Mouse (Mus musculus): Measurements from ENCODE around the gene Clba1. TPM values are rescaled to one million over a fixed set of nuclear protein-coding genes. Genes with fewer than 3 reads are reported as not detected.

The Clba1 gene
- total RNA-seq (2015; ENCODE audit: low replicate concordance) = not detected in 2 replicates
- 0.42 TPM in 1 of 2 replicates, not detected in the other for total RNA-seq (2017; ENCODE audit: low replicate concordance)

GRCm38 (mm10) chr12:112808587-112809364 lies at the start of gene Clba1:
Gene Clba1, plus strand, starts transcription at chr12:112808937.
- peak; percentile 85 for ATAC-seq (replicated peaks; ENCODE audit: low FRiP score, poor library complexity, severe bottlenecking)

GRCm38 (mm10) chr12:112759471-112759870 lies 49.3 kb upstream of the Clba1 start:
- ATAC-seq (replicated peaks; ENCODE audit: low FRiP score, poor library complexity, severe bottlenecking) = no peak

GRCm38 (mm10) chr12:112760154-112760926 lies 48.4 kb upstream of the Clba1 start, which contains the start of gene Pld4:
Gene Pld4, plus strand, starts transcription at chr12:112760655.
- no peak for ATAC-seq (replicated peaks; ENCODE audit: low FRiP score, poor library complexity, severe bottlenecking)

- ATAC-seq (replicated peaks; ENCODE audit: low FRiP score, poor library complexity, severe bottlenecking) = no peak
Measured at GRCm38 (mm10) chr12:112761411-112761810, 47.3 kb upstream of the Clba1 start.

GRCm38 (mm10) chr12:112762018-112762417 lies 46.7 kb upstream of the Clba1 start:
- no peak for ATAC-seq (replicated peaks; ENCODE audit: low FRiP score, poor library complexity, severe bottlenecking)

GRCm38 (mm10) chr12:112763176-112763575 lies 45.6 kb upstream of the Clba1 start:
- ATAC-seq (replicated peaks; ENCODE audit: low FRiP score, poor library complexity, severe bottlenecking) = no peak

GRCm38 (mm10) chr12:112764141-112764540 lies 44.6 kb upstream of the Clba1 start:
- ATAC-seq (replicated peaks; ENCODE audit: low FRiP score, poor library complexity, severe bottlenecking) = no peak

GRCm38 (mm10) chr12:112764991-112765390 lies 43.7 kb upstream of the Clba1 start:
- no peak for ATAC-seq (replicated peaks; ENCODE audit: low FRiP score, poor library complexity, severe bottlenecking)

- ATAC-seq (replicated peaks; ENCODE audit: low FRiP score, poor library complexity, severe bottlenecking) = no peak
Measured at GRCm38 (mm10) chr12:112766586-112766985, 42.2 kb upstream of the Clba1 start.

GRCm38 (mm10) chr12:112767036-112767890 lies 41.5 kb upstream of the Clba1 start:
- ATAC-seq (replicated peaks; ENCODE audit: low FRiP score, poor library complexity, severe bottlenecking) = no peak

GRCm38 (mm10) chr12:112768166-112768565 lies 40.6 kb upstream of the Clba1 start:
- no peak for ATAC-seq (replicated peaks; ENCODE audit: low FRiP score, poor library complexity, severe bottlenecking)

- no peak for ATAC-seq (replicated peaks; ENCODE audit: low FRiP score, poor library complexity, severe bottlenecking)
Measured at GRCm38 (mm10) chr12:112769031-112769430, 39.7 kb upstream of the Clba1 start.

GRCm38 (mm10) chr12:112769751-112770150 lies 39.0 kb upstream of the Clba1 start:
- no peak for ATAC-seq (replicated peaks; ENCODE audit: low FRiP score, poor library complexity, severe bottlenecking)

GRCm38 (mm10) chr12:112770396-112770795 lies 38.3 kb upstream of the Clba1 start:
- no peak for ATAC-seq (replicated peaks; ENCODE audit: low FRiP score, poor library complexity, severe bottlenecking)

GRCm38 (mm10) chr12:112772306-112772705 lies 36.4 kb upstream of the Clba1 start:
- no peak for ATAC-seq (replicated peaks; ENCODE audit: low FRiP score, poor library complexity, severe bottlenecking)

- no peak for ATAC-seq (replicated peaks; ENCODE audit: low FRiP score, poor library complexity, severe bottlenecking)
Measured at GRCm38 (mm10) chr12:112773366-112773765, 35.4 kb upstream of the Clba1 start.

GRCm38 (mm10) chr12:112774026-112774425 lies 34.7 kb upstream of the Clba1 start:
- ATAC-seq (replicated peaks; ENCODE audit: low FRiP score, poor library complexity, severe bottlenecking) = no peak

GRCm38 (mm10) chr12:112774481-112774880 lies 34.3 kb upstream of the Clba1 start:
- ATAC-seq (replicated peaks; ENCODE audit: low FRiP score, poor library complexity, severe bottlenecking) = no peak

GRCm38 (mm10) chr12:112791026-112791425 lies 17.7 kb upstream of the Clba1 start:
- ATAC-seq (replicated peaks; ENCODE audit: low FRiP score, poor library complexity, severe bottlenecking) = no peak

Measured in erythroblast, adult 5-6 weeks (primary cell).